In the genomic region with DNA sequence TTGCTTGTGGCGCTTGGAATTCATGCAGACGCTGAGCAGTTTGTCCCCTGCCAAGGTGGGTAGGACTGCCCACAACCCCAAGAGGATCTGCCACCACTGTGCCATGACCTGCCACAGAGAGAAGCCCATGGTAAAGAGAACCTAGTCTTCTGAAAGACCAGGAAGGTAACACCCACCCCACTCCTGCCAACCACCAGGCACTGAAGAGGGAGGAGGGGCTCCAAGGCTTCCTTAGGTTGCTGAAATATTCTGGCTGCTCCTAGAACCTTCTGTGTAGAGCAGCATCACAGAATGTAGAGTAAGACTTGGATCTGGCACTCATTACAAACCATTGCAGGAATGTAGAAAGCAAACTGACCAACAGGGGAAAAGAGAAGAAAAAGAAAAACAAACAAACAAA, we compare ENCODE assay signal across 15 mouse cellular contexts. TPM values are rescaled to one million over a fixed set of nuclear protein-coding genes. Genes with fewer than 3 reads are reported as not detected.
"Had no signal": no experiment of that assay in that cellular context is flagged by ENCODE, and none has a peak within 500 bp of the region (broad histone marks: within the 10 kb centered on the region; RNA-seq: fewer than 3 reads in every experiment).

No protein-coding gene starts in this region.

- ATAC-seq: midbrain, embryonic 15.5 days had no signal

- H3K36me3 ChIP-seq: kidney, embryonic 15.5 days; limb, embryonic 13.5 days; midbrain, embryonic 15.5 days; stomach, embryonic 15.5 days had no signal

- H3K27ac ChIP-seq: kidney, embryonic 15.5 days; limb, embryonic 13.5 days; liver, embryonic 14.5 days; midbrain, embryonic 15.5 days; stomach, embryonic 15.5 days had no signal

- H3K9me3 ChIP-seq: kidney, embryonic 15.5 days; limb, embryonic 13.5 days; midbrain, embryonic 15.5 days; stomach, embryonic 15.5 days had no signal

- H3K9ac ChIP-seq: kidney, embryonic 15.5 days; limb, embryonic 13.5 days; liver, embryonic 14.5 days; midbrain, embryonic 15.5 days; stomach, embryonic 15.5 days had no signal

- H3K4me2 ChIP-seq: kidney, embryonic 15.5 days; limb, embryonic 13.5 days; midbrain, embryonic 11.5 days; midbrain, embryonic 15.5 days; stomach, embryonic 15.5 days had no signal

- H3K4me3 ChIP-seq: kidney, embryonic 15.5 days; limb, embryonic 13.5 days; midbrain, embryonic 15.5 days; stomach, embryonic 15.5 days had no signal

- H3K27me3 ChIP-seq: kidney, embryonic 15.5 days; midbrain, embryonic 15.5 days; stomach, embryonic 15.5 days had no signal

- DNase-seq: kidney, adult 2 months; kidney, postnatal 14 days; left cerebral cortex, postnatal 4 days; lung, adult 18-20 months; lung, postnatal 10 days; lung, postnatal 4 days had no signal

RNA-seq across cellular contexts. Expression of a gene that starts 1.3 kb away (rescaled TPM):
- polyA plus RNA-seq: liver, embryonic 14.5 days; midbrain, embryonic 11.5 days; midbrain, embryonic 15.5 days; neural tube, embryonic 14.5 days; stomach, embryonic 15.5 days; testis, adult 2 months had no signal

RNA-seq across cellular contexts. Expression of a gene that starts 42.4 kb away (rescaled TPM):
- polyA plus RNA-seq: liver, adult 2 months; liver, embryonic 14.5 days had no signal
